Mouse (Mus musculus) cerebellum, adult (tissue): ENCODE data around the gene Ppargc1a.

Experiments used
- ATAC-seq: cut with Nextera tagmentation; 2 replicates; pipeline ENCODE4 v1.9.2; 2017; ENCODE audit warnings: mild to moderate bottlenecking, moderate library complexity, mixed read lengths; ENCODE audit not compliant: insufficient number of reproducible peaks, low FRiP score, low TSS enrichment

Ppargc1a gene

GRCm38 (mm10) chr5:51567659-51568058 lies at the start of gene Ppargc1a:
Gene Ppargc1a, minus strand, starts transcription at chr5:51567726.
- peak; percentile 17; the same call in 1 of the 2 replicates for ATAC-seq

DNA sequence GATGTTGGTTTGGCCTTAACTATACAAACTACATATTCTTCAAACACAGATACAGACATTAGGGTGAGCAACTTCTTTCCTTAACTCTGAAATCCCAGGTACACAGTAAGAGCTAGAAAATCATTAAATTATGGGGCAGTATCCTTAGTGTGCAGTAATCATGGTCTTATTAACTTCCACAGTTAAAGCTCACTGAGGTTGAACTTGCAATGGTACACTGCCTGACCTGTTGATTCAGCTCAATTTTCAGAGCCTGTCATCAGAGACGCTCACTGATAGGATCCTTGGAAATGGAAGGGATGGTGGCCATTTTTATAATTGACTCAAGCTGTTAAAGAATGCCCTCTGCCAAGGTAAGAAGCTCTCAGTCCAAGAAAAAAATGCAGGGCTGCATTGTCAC lies 49.4 kb upstream of the Ppargc1a start:
- no peak for ATAC-seq

DNA sequence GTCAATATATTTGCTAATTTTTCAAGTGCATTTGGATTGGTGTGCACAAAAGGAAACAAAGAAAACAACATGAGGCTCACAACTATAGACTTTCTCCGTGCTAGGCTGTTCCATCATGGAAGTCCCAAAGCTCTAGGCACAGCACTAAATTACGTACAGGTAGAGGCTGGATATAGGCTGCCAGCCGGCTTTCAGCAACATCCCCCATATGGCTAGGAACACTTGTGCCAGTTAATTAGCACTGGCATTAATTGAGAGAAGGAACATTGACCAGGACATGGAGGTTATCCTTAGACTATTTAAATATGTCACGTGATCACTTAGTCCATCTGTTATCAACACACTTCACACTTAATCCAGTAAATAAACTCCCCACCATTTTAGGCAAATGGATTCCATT lies 44.5 kb upstream of the Ppargc1a start:
- ATAC-seq: peak; percentile 59; the same call in 1 of the 2 replicates

- ATAC-seq: no peak
Measured at GRCm38 (mm10) chr5:51607686-51608480, 40.4 kb upstream of the Ppargc1a start.

- ATAC-seq: no peak
Measured at GRCm38 (mm10) chr5:51599549-51599948, 32.0 kb upstream of the Ppargc1a start.

- ATAC-seq: peak; percentile 53; the same call in 1 of the 2 replicates
Measured at GRCm38 (mm10) chr5:51595644-51596043, 28.1 kb upstream of the Ppargc1a start.

DNA sequence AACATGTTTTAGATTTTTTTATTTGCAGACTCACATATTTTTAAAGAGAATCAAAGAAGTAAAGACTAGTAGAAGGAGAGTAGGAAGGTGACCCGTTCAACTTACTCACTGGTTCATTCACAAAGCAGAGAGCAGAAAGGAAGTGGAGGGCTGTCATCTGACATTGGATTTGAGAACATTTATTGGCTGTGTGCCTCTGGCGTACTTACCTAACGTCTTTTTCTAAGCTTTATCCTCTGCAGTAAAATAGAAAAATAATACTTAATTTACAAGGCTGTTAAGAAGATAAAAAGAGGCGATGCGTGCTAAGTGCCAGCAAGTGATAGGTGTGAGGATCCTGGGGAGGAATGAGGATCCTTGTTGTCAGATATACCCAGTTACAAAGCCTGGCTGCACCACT lies 24.7 kb upstream of the Ppargc1a start:
- no peak for ATAC-seq

GRCm38 (mm10) chr5:51591537-51592154 lies 24.1 kb upstream of the Ppargc1a start:
- ATAC-seq: no peak

DNA sequence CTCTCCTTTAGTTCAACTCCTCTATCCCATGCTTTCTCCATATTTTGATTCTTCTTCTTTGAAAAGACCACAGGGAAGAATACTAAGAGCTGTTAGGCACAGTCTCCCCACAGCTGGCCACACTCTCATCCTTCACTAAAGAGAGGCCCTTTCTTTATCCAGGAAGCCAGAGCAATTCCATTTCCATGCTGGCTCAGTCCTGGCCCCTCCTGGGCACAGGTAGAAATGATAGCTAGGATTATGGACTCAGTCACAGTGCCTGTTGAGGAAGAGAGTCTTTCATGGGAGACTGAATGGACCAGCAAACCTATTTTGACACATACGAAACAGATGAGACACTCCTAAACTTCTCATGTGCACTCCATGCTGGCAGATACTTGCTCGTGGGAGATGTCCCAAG lies 18.7 kb upstream of the Ppargc1a start:
- no peak for ATAC-seq

DNA sequence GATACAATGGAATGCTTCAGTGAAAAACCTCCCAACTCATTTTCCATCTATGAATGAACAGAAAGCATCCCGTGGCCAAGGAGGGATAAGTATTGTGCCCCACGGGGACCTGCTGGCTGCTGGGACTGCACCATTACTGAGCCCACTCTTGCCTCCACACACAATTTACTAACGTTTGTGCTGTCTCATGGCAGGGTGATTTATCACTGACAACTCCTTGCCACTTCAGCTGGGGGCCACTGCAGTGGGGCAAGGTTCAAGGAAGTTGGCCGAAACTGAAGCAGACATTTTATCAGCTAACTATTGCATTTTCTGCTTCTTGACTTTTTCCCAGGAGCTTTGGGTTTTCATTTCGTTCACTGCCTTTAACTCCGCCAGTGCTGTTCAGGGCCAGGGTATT lies 17.5 kb upstream of the Ppargc1a start:
- no peak for ATAC-seq

- ATAC-seq: no peak
Measured at GRCm38 (mm10) chr5:51584186-51584585, 16.7 kb upstream of the Ppargc1a start.

DNA sequence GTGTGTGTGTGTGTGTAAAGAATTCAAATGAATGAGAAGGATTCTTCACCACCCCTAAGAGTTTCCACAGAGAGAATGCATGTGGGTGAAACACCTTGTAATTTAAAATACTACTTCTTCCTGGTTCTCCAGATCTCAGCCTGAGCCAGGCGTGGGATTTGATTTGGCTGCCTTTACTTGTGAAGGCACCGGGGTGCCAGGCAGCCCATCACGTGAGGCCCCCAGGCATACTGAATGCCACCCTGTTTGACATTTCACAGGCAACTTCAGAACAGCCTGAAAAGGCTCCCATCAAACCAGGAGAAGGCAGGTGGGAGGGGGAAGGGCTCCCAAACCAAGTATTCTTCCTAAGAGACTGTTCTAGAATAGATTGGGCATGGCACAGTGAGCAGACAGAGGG lies 16.1 kb upstream of the Ppargc1a start:
- ATAC-seq: no peak

GRCm38 (mm10) chr5:51583030-51583429 lies 15.5 kb upstream of the Ppargc1a start:
- ATAC-seq: no peak

DNA sequence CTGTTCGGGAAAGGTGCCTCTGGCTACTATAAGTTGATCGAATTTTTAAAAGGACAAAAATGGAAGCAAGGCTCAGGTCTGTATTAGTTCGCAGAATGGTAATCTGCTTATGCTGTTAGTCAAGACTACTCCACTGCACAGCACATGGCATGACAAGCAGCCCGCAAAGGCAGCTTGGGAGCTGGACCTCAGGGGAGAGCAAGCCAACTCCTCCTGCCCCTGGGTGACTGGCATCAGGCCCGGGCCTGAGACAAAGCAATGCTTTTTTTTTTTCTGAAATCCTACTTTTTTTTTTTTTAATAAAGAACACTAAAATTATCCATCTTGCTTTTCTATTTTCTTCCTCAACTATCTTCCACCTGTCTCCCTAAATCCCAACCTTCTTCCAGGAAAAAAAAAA lies 15.1 kb upstream of the Ppargc1a start:
- peak; percentile 67; the same call in 1 of the 2 replicates for ATAC-seq

- ATAC-seq: no peak
Measured at GRCm38 (mm10) chr5:51577594-51577993, 10.1 kb upstream of the Ppargc1a start.

DNA sequence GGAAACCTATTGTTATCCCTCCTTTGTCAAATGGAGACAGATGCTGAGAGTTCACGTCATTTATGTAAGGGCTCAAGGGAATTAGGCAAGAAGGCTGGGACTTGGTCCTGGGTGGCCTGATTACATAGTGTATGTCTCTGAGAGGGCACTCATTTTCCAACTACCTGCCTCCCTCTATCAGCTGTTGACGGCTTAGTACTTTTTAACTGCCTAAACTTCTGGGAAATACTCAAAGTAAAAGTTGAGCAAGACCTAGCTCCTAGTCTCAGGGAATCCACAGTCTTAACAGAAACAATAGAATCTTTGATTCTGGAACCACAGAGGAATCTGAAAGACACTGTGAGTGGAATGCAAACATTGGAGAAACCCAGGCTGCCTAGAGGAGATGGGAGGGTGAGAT lies 6.2 kb upstream of the Ppargc1a start:
- no peak for ATAC-seq

GRCm38 (mm10) chr5:51568198-51568690 lies 718 bp upstream of the Ppargc1a start:
- peak; percentile 73; the same call in 1 of the 2 replicates for ATAC-seq

DNA sequence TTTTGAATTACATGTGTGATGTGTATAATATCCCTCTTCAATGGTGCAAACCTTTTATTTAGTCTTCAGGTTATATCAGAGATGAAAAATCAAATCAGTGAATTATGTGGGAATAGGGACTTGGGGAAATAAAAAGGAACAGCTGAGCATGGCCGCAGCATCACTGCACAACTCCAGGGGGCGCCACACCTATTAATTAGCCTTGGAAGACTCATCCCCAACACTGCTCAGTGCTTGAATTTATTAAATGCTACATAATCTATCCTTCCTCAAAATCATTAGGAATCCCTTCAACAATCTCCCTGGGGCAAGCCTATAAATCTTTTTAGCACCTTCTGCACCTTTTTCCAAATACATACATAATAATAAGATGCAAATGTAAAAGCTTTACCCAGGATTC lies 1.9 kb downstream of the Ppargc1a start:
- no peak for ATAC-seq

- ATAC-seq: no peak
Measured at GRCm38 (mm10) chr5:51565038-51565437, 2.5 kb downstream of the Ppargc1a start.

GRCm38 (mm10) chr5:51563574-51563973 lies 4.0 kb downstream of the Ppargc1a start:
- no peak for ATAC-seq

- ATAC-seq: no peak
Measured at GRCm38 (mm10) chr5:51557607-51558278, 9.8 kb downstream of the Ppargc1a start.
